Mouse (Mus musculus): ENCODE measurements around the gene Aldh1l2.
"Not testable (repeated sequence)": the region's sequence is repeated elsewhere in the genome, so short reads cannot be mapped to it uniquely, and the experiment has no call there.

Gene Aldh1l2

GRCm38 (mm10) chr10:83533910-83534283, at the start of gene Aldh1l2:
TSS of gene Aldh1l2 (minus strand) at chr10:83534140.
- DNase-seq (ENCODE audit: low read depth, low spot score): peak; percentile 30

- no peak for DNase-seq (ENCODE audit: low read depth, low spot score)
Measured at GRCm38 (mm10) chr10:83565449-83566441, 31.8 kb upstream of the Aldh1l2 start.

- DNase-seq (ENCODE audit: low read depth, low spot score): no peak
Measured at GRCm38 (mm10) chr10:83563005-83563404, 29.1 kb upstream of the Aldh1l2 start.

- no peak for DNase-seq (ENCODE audit: low read depth, low spot score)
Measured at GRCm38 (mm10) chr10:83545341-83545740, 11.4 kb upstream of the Aldh1l2 start.

GRCm38 (mm10) chr10:83544103-83544479, 10.2 kb upstream of the Aldh1l2 start:
- peak; percentile 10 for DNase-seq (ENCODE audit: low read depth, low spot score)

GRCm38 (mm10) chr10:83543439-83544102, 9.6 kb upstream of the Aldh1l2 start, which contains the start of gene Washc4:
TSS of gene Washc4 (plus strand) at chr10:83543752.
- DNase-seq (ENCODE audit: low read depth, low spot score): peak; percentile 78

- peak; percentile 12 for DNase-seq (ENCODE audit: low read depth, low spot score)
Measured at GRCm38 (mm10) chr10:83542241-83542640, 8.3 kb upstream of the Aldh1l2 start.

GRCm38 (mm10) chr10:83540092-83540491, 6.2 kb upstream of the Aldh1l2 start:
- no peak for DNase-seq (ENCODE audit: low read depth, low spot score)

- DNase-seq (ENCODE audit: low read depth, low spot score): no peak
Measured at GRCm38 (mm10) chr10:83539311-83539980, 5.5 kb upstream of the Aldh1l2 start.

GRCm38 (mm10) chr10:83536436-83536835, 2.5 kb upstream of the Aldh1l2 start:
- DNase-seq (ENCODE audit: low read depth, low spot score): no peak

- DNase-seq (ENCODE audit: low read depth, low spot score): peak; percentile 16
Measured at GRCm38 (mm10) chr10:83533258-83533909, 556 bp downstream of the Aldh1l2 start.

GRCm38 (mm10) chr10:83530384-83530967, 3.5 kb downstream of the Aldh1l2 start:
- no peak for DNase-seq (ENCODE audit: low read depth, low spot score)

GRCm38 (mm10) chr10:83524238-83524637, 9.7 kb downstream of the Aldh1l2 start:
- DNase-seq (ENCODE audit: low read depth, low spot score): not testable (repeated sequence)

- no peak for DNase-seq (ENCODE audit: low read depth, low spot score)
Measured at GRCm38 (mm10) chr10:83520990-83521389, 12.9 kb downstream of the Aldh1l2 start.

GRCm38 (mm10) chr10:83513736-83514135, 20.2 kb downstream of the Aldh1l2 start:
- no peak for DNase-seq (ENCODE audit: low read depth, low spot score)

GRCm38 (mm10) chr10:83511304-83511703, 22.6 kb downstream of the Aldh1l2 start:
- no peak for DNase-seq (ENCODE audit: low read depth, low spot score)

GRCm38 (mm10) chr10:83508962-83509660, 24.8 kb downstream of the Aldh1l2 start:
- no peak for DNase-seq (ENCODE audit: low read depth, low spot score)

GRCm38 (mm10) chr10:83497321-83497720, 36.6 kb downstream of the Aldh1l2 start:
- no peak for DNase-seq (ENCODE audit: low read depth, low spot score)

GRCm38 (mm10) chr10:83490506-83490905, 43.4 kb downstream of the Aldh1l2 start:
- DNase-seq (ENCODE audit: low read depth, low spot score): no peak

GRCm38 (mm10) chr10:83477286-83477685, 56.7 kb downstream of the Aldh1l2 start:
- no peak for DNase-seq (ENCODE audit: low read depth, low spot score)

Measured in brain, embryonic 18.5 days (tissue).